Mouse (Mus musculus) right cerebral cortex, postnatal 14 days (tissue): ENCODE measurements around the gene Senp8.
"Not testable (repeated sequence)": the region's sequence is repeated elsewhere in the genome, so short reads cannot be mapped to it uniquely, and the experiment has no call there.

Source experiments
- DNase-seq: peaks from one replicate; pipeline ENCODE4 v3.0.0; 2022

Gene Senp8

DNA sequence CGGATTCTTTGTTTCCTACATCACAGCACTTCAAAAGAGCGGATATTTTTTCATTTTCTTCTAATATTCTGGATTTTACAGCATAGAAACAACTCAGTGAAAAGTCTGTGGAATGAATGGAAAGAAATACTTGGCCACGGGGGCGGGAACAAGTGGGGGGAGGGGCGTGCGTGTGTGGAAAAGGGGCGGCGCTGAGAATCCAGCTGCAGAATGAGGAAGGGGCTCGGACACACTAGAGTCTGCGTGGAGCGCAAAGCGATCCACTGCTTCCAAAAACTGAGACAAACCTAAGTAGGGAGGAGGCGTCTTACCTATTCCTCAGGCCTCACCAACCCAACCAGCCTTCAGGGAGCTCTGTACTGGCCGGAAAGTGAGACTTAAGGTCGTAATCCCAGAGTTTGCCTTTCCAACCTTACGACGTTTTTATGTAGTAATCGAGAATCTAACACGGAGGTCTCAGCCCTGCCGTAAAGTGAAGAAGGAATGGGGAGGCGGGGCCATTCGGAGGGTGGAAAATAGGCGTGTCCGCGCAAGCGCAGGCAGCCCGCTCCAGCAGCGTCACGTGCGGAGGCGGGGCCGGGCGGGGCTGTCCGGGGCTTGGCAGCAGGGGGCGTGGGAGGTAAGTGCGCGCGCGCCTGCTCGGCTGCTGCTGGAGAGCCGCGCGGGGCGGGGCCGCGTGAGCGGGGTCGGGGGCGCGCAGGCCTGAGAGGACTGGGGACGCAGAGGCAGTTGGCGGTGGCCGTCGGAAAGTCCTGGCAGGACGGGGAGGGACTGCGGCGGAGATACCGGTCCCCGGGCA is at the start of gene Senp8, which contains the start of gene Myo9a:
Gene Senp8 (minus strand): TSS at position 444 of the 799 bp plus-strand sequence.
Gene Myo9a (plus strand): TSS at position 630 of the 799 bp plus-strand sequence.
- DNase-seq = peak; percentile 99

DNA sequence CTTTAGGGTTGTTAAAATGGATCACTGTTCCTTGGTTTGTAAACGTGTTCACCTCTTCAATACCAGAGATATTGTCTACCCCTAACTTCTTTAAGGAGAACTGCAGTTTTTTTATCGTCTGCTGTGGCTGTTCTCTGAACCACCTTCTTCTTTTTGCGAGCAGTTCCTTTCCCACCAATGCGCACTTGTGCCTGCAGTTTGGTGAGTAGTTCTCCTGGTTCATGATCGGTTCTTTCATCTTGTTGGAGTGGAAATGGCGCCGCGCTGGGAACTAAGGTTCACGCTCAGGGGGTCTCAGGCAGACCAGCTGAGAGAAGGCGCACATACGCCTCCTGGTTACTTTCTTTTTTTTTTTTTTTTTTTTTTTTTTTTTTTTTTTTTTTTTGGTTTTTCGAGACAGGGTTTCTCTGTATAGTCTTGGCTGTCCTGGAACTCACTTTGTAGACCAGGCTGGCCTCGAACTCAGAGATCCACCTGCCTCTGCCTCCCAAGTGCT is 16.5 kb upstream of the Senp8 start:
- DNase-seq = not testable (repeated sequence)

DNA sequence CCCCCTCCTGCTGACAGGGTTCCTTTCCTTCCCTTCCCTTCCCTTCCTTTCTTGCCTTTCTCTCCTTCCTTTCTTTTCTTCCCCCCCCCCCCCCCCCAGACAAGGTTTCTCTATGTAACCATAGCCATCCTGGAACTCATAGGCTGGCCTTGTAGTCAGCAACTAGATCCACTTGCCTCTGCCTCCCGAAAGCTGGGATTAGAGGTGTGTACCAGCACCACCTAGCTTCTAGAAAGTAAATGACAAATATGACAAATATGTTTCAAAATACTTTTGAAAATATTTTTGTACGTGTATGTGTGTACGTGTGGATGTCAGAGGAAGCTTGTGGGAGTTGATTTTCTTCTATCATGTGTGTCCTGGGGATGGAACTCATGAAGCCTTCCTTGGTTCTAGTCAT is 10.0 kb upstream of the Senp8 start:
- no peak for DNase-seq

DNA sequence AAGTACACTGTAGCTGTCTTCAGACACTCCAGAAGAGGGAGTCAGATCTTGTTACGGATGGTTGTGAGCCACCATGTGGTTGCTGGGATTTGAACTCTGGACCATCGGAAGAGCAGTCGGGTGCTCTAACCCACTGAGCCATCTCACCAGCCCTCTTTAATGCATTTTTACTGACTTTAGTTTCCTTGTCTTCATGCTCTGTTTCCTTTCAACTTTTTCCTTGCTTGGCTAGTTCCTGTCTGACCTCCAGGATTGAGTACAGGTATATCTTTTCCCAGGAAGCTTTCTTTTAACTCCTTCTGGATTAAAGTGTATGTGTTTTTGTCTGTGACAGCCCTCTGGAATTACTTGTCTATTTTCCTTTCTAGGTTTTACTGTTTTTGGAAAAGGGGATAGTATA is 6.5 kb upstream of the Senp8 start:
- DNase-seq = not testable (repeated sequence)

- no peak for DNase-seq
Observed at GRCm38 (mm10) chr9:59755199-59755598, 4.7 kb upstream of the Senp8 start.

DNA sequence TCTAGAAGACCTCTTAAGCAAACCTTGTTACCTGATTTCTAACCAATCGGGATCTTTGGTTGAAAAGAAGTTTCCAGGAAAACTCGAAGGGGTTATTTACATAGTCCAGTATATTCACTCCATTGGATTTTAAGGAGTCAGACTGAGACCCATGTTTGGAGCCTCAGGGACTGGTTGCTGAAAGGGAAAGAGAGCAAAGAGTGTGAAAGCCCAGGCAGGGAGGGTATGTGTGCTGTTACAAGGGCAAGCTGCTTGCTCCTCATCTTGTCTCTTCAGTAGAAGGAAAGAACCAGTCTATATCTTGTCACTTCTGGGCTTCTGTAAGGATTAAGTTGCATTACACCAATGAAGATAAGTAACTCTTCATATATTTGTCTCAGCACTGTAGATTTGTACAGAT is 1.5 kb upstream of the Senp8 start:
- DNase-seq = no peak

- DNase-seq = peak; percentile 60
Observed at GRCm38 (mm10) chr9:59751066-59751581, 614 bp upstream of the Senp8 start.

- DNase-seq = no peak
Observed at GRCm38 (mm10) chr9:59749581-59750265, 787 bp downstream of the Senp8 start.

GRCm38 (mm10) chr9:59748969-59749368 is 1.5 kb downstream of the Senp8 start:
- DNase-seq = peak; percentile 12

DNA sequence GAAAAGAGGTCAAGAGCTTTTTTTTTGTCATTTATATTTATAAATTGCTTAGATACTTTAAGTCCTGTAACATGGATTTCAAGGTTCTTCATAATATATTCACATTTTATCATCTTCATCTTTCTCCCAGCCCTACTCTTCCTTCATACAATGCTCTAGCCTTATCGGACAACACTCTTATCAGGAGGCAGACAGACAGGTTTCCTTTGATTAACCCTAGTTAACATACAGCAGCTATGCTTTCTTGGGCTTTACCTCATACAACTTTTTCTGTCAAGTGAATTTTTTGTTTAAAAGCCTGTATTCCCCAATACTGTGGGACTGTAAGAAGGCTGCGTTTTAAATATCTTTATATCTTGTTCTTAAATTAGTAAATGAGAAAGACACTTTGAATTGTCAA is 2.1 kb downstream of the Senp8 start:
- no peak for DNase-seq

DNA sequence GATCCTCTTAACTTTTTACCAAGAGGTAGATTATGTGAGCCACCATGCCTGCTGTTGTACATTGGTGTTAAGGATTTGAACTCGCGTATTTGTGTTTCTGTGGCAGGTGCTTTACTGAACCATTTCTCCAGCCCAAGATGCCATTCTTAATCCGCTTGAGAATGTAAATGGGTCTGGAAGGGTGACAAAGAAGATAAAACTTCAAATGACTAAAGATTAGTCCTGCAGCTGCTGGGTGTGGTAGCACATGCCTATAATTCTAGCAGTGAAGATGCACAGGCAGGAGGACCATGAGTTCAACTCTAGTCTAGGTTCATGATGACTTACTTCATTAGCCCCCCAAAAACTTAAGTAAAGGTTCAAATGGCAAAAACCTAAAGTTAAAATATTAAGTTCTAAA is 6.6 kb downstream of the Senp8 start:
- DNase-seq = no peak

DNA sequence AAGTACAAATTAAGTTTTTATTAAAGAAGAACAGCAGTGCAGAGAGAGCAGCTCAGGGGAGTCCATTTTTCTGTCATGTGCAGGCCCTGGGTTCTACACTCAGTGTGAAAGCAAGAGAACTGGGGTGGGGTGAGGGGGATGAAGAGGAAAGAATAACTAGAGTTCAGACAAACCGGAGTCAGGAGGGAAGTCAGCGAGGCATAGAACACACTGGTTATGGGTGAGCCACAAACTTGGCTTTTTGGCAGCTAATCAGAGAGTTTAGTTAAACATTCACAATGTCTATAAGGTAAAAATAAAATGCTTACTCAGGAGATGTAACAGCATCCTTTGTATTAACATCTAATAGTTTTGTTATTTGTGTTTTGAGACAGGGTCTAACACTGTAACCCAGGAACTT is 9.9 kb downstream of the Senp8 start:
- no peak for DNase-seq

GRCm38 (mm10) chr9:59735394-59735793 is 15.1 kb downstream of the Senp8 start:
- DNase-seq = no peak

DNA sequence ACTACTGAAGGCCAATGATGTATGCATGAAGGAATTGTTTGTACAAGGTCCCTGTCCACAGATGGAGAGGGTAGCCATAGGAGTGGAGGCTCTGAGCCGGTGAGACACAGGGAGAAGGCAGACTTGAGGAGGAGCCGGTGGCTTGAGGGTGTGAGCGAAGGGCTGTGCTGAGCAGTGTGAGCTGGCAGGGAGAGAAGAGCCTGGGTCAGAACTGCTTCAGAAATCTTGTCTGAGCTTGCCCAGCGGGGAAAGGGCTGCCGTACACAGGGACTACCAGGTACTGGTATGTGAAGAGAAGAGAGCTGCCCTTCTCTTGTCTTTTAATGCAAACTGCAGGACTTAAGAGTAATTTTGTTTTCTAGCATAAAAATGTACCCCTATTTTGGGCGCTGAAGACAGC is 17.4 kb downstream of the Senp8 start:
- no peak for DNase-seq

GRCm38 (mm10) chr9:59731136-59731535 is 19.4 kb downstream of the Senp8 start:
- no peak for DNase-seq

- no peak for DNase-seq
Observed at GRCm38 (mm10) chr9:59727569-59728286, 22.8 kb downstream of the Senp8 start.

DNA sequence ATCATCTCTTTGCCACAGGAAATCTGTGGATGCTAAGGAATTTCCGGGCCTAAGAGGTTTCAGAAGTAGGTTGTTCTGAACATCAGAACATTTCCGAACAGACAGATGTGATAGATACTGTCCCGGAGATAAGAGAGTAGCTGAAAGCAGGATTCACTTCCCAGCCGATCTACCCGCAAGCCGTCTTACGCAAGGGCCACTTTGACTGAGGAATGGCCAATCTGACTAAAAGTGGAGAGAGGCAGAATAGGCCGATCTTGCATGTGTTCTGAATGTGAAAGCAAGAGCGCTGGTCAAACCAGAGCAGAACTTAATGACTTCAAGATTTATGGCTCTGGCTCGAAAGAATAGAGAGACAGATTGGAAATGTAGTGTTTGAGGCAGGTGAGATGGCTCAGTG is 25.0 kb downstream of the Senp8 start:
- no peak for DNase-seq

DNA sequence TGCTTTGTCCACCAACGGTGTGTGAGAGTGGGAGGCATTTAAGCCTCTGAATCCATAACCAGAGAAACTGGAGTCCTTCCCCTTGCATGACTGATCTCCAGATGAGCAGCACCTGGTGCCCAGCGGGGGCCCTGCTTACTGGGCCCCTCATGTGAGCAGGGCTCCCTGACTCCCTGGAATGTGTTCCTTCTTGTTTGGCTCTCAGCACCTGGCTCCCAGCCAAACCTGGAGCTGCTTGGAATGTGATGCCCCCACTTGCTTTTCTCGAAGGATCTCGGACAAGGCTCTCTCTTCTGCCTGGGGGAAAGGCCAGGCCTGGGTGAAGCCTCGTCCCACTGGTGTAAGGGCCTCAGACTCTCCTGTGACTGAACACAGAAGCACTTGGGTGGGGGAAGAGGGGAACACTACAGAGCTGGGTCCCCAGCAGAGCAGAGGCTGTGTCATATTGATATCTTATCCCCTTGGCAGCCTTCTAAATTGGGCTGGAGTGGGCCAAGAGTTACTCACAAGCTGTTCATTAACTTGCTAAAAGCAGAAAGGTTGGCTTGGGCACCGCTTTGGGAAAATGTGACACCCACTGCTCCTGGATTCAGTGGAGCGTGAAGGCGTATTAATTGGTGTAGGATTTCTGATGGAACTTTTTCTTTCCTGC is 26.6 kb downstream of the Senp8 start:
- DNase-seq = peak; percentile 48

- peak; percentile 61 for DNase-seq
Observed at GRCm38 (mm10) chr9:59723096-59723657, 27.3 kb downstream of the Senp8 start.

- DNase-seq = no peak
Observed at GRCm38 (mm10) chr9:59721144-59721543, 29.4 kb downstream of the Senp8 start.

GRCm38 (mm10) chr9:59718237-59718636 is 32.3 kb downstream of the Senp8 start:
- DNase-seq = no peak

DNA sequence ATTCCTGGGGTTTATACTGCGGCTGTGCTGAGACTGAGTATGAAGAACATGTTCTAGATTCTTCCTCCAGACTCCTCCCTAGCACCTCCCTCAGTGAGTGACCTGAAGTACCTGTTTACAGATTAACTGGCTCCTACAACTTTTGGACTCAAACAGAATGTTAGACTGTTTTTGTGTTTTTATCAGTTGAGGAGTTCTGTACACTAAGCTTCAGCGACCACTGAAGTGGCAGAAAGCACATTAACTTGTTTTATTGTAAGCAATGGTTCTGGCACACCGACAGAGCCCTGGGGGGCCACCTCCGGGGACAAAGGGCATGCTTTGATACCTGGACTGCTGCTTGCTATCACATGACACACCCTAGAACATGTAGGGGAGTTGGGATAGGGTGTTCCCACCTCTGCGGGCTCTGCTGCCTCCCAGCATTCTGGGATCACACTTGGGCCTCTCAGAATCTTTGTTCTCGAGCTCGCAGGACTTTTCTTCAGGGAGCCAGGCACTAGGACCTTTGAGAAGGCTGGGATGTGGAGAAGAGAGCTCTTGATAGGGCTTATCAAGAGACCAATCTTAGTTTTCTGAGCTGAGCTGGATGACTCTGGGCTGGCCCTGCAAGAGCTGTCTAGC is 34.1 kb downstream of the Senp8 start:
- DNase-seq = no peak
